Mouse (Mus musculus): ENCODE data around the gene Omp.
"Not testable (repeated sequence)": the region's sequence is repeated elsewhere in the genome, so short reads cannot be mapped to it uniquely, and the experiment has no call there.

The Omp gene

GRCm38 (mm10) chr7:98145402-98145801 lies at the start of gene Omp:
Omp (minus strand) TSS chr7:98145502.
- no peak for DNase-seq (ENCODE audit: low spot score)

GRCm38 (mm10) chr7:98194026-98194792 lies 48.9 kb upstream of the Omp start:
- DNase-seq (ENCODE audit: low spot score): no peak

GRCm38 (mm10) chr7:98193515-98194025 lies 48.3 kb upstream of the Omp start:
- no peak for DNase-seq (ENCODE audit: low spot score)

- DNase-seq (ENCODE audit: low spot score): no peak
Observed at GRCm38 (mm10) chr7:98191571-98192250, 46.4 kb upstream of the Omp start.

- DNase-seq (ENCODE audit: low spot score): no peak
Observed at GRCm38 (mm10) chr7:98190578-98190977, 45.3 kb upstream of the Omp start.

GRCm38 (mm10) chr7:98189745-98190144 lies 44.4 kb upstream of the Omp start:
- no peak for DNase-seq (ENCODE audit: low spot score)

- no peak for DNase-seq (ENCODE audit: low spot score)
Observed at GRCm38 (mm10) chr7:98188680-98189079, 43.4 kb upstream of the Omp start.

GRCm38 (mm10) chr7:98188238-98188637 lies 42.9 kb upstream of the Omp start:
- DNase-seq (ENCODE audit: low spot score): no peak

- DNase-seq (ENCODE audit: low spot score): not testable (repeated sequence)
Observed at GRCm38 (mm10) chr7:98187332-98187731, 42.0 kb upstream of the Omp start.

- DNase-seq (ENCODE audit: low spot score): no peak
Observed at GRCm38 (mm10) chr7:98186637-98187036, 41.3 kb upstream of the Omp start.

GRCm38 (mm10) chr7:98185326-98185725 lies 40.0 kb upstream of the Omp start:
- DNase-seq (ENCODE audit: low spot score): no peak

- no peak for DNase-seq (ENCODE audit: low spot score)
Observed at GRCm38 (mm10) chr7:98178560-98179231, 33.4 kb upstream of the Omp start.

- DNase-seq (ENCODE audit: low spot score): peak; percentile 80
Observed at GRCm38 (mm10) chr7:98177929-98178559, 32.7 kb upstream of the Omp start, which contains the start of gene Capn5. Capn5 (minus strand) TSS chr7:98178274.

GRCm38 (mm10) chr7:98177566-98177928 lies 32.2 kb upstream of the Omp start:
- no peak for DNase-seq (ENCODE audit: low spot score)

- DNase-seq (ENCODE audit: low spot score): no peak
Observed at GRCm38 (mm10) chr7:98177071-98177485, 31.8 kb upstream of the Omp start.

- no peak for DNase-seq (ENCODE audit: low spot score)
Observed at GRCm38 (mm10) chr7:98176322-98177070, 31.2 kb upstream of the Omp start.

GRCm38 (mm10) chr7:98174883-98175755 lies 29.8 kb upstream of the Omp start:
- no peak for DNase-seq (ENCODE audit: low spot score)

- no peak for DNase-seq (ENCODE audit: low spot score)
Observed at GRCm38 (mm10) chr7:98173408-98173807, 28.1 kb upstream of the Omp start.

- no peak for DNase-seq (ENCODE audit: low spot score)
Observed at GRCm38 (mm10) chr7:98172661-98173060, 27.4 kb upstream of the Omp start.
